Mouse (Mus musculus): Measurements from ENCODE around the gene Adgrv1.

DNA sequence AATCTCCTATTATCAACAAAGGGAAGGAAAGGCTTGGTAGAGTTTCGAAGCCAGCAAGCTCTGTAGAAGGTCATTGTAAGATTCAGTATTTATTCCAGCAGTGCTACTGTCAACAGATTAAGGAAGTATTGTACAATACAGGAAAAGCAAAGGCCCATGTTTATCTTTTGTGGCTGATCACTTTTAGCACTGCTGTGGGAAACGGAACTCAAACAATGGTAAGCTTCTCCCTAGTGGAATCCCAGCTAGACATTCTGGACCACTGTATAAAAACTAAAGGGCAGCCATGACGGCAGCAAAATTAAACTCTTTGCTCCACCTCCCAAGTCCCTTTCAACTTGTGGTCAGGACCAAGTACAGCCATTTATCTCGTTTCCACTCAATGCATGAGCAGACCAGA, 402.8 kb downstream of the Adgrv1 start:
- TF ChIP-seq CTCF (IDR thresholded peaks at IDR 0.05; ENCODE audit: low read depth) (no peak), EP300 (optimal IDR thresholded peaks at IDR 0.05) (no peak)

All from stomach, postnatal 0 days (tissue).